Mouse (Mus musculus): ENCODE measurements at regions not wholly inside any gene's neighbourhood (a gene's known extent, or its start where the extent isn't known, plus 50 kb on each side); places are given as distances from the start of the nearest gene placed in this dataset.

GRCm38 (mm10) chr4:55442098-55442497 is 90.2 kb downstream of the Klf4 start:
- no peak overlapping the region for H3K27ac ChIP-seq (replicated peaks; ENCODE audit: insufficient read depth, low read depth, low read length)
- 62% methylated on average over 13 of the region's 13 CpGs for WGBS

More at GRCm38 (mm10) chr4:55442098-55442497, 90.2 kb downstream of the Klf4 start:
- no peak overlapping the region for H3K4me3 ChIP-seq (ENCODE audit: insufficient read depth, low read depth, low read length)
- TF ChIP-seq POLR2A (IDR thresholded peaks at IDR 0.05; ENCODE audit: extremely low read depth, insufficient read depth, low read length) (no peak), CTCF (IDR thresholded peaks at IDR 0.05; ENCODE audit: low read depth, low read length) (no peak)
- DNase-seq (ENCODE audit: extremely low read depth, low read depth, low spot score): no peak
- peaks cover 2% of the 10 kb centered on the region; the same call in 1 of the 2 replicates for H3K27me3 ChIP-seq (ENCODE audit: control insufficient read depth, insufficient read depth, low read length)
- no peaks in the 10 kb centered on the region for H3K36me3 ChIP-seq (ENCODE audit: control insufficient read depth, insufficient read depth, low read length)
- no peak overlapping the region for H3K9ac ChIP-seq (ENCODE audit: low read depth, low read length)
- H3K79me2 ChIP-seq (ENCODE audit: control insufficient read depth, insufficient read depth, low read length): no peaks in the 10 kb centered on the region
- H3K4me1 ChIP-seq (ENCODE audit: control insufficient read depth, insufficient read depth, low read length): no peaks in the 10 kb centered on the region
